Mouse (Mus musculus) skeletal muscle tissue, adult 2 months (tissue): ENCODE results near the gene Kat8.
"Not testable (repeated sequence)": the region's sequence is repeated elsewhere in the genome, so short reads cannot be mapped to it uniquely, and the experiment has no call there.

Source experiments
- DNase-seq: peaks from one replicate; pipeline ENCODE4 v3.0.0-alpha.2; 2012; ENCODE audit warnings: low read depth, low spot score

The Kat8 gene

GRCm38 (mm10) chr7:127912190-127912871 is at the start of gene Kat8:
TSS of gene Kat8 (plus strand) at chr7:127912516.
- DNase-seq = peak; percentile 91

GRCm38 (mm10) chr7:127866434-127866833 is 45.9 kb upstream of the Kat8 start:
- DNase-seq = no peak

- no peak for DNase-seq
Observed at GRCm38 (mm10) chr7:127867641-127868040, 44.7 kb upstream of the Kat8 start.

GRCm38 (mm10) chr7:127869149-127869810 is 43.0 kb upstream of the Kat8 start:
- DNase-seq = peak; percentile 68

DNA sequence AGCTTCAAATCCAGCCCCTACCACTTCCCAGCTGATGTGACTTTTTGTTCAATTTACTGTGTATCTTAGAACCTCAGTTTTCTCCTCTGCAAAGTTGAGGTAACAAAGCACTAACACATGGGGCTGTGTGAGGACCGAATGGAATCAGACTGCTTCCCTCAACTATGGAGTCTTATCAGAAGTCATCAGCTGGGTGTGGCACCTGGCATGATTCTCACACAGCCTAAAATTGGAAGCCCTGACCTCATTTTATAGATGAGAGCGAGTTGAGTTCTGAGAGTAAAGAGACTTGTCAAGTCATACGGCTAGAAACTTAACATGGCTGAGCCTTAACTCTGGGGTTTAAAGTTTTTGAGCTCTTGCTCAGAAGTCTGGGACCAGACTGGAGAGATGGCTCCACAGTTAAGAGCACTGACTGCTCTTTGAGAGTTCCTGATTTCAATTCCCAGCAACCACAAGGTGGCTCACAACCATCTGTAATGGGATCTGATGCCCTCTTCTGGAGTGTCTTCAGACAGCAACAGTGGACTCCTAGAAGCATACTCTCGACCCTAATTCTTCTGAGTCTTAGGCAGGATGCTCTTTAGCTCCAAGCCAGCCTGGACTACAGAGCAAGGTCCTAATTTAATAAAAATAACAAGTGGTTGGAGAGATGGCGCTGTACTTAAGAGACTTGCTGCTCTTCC is 42.0 kb upstream of the Kat8 start:
- DNase-seq = no peak

DNA sequence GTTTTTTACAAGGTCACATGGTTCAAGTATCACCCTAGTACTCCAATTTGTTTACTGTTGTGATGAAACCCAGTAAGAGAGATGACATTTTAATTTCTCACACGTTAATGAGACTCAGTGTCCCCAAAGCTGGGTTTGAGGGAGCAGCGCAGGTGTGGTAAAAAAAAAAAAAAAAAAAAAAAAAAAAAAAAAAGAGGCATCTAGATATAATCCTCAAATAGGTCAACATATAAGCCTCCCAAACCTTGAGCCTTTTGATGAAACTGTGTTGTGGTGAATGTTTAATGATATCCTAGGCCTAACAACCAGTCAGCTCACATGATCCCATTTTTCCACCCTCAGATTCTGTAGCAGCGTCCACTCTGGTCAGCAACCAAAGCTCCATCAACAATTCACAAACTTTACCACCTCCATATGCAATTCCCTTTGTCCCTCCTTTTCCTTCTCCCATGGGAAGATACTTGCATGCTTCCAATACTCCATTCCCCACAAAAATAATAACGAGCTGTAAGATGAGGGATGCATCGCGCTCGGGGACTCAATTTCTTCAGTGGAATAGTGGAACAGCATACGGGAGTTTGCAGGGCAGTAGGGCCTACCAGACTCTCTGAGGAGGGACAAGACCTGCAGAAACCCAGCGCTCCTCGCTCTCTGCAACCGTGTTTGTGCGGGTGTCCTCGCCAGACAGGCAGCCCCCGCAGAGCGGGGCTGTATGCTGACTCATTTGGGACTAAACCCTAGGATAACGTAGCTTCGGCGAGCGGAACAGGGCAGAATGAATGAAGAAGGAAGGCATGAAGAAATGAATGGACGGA is 37.3 kb upstream of the Kat8 start:
- DNase-seq = no peak

GRCm38 (mm10) chr7:127875627-127876001 is 36.7 kb upstream of the Kat8 start:
- DNase-seq = peak; percentile 84

DNA sequence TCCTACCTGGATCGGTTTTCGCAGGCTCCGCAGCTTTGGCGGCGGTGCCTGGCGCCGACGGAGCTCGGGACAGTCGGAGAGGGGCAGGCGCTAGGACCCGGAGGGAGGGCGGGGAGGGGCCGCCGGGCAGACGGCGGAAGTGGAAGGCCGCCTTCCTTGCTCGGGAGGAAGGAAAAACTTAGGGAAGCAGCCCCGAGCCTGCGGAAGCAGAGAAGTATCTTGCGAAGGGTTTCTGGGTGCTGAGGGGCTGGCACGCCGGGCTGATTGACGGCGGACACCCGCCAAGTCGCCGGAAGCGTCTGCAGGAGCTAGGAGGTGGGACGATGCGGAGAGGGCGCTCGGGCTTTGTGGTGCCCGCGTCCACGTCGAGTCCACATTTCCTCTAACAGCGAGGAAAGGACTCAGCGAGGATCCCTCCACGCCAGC is 36.3 kb upstream of the Kat8 start, which contains the start of gene Zfp646:
Gene Zfp646, plus strand, starts transcription at position 181 of the 426 bp plus-strand sequence.
- DNase-seq = peak; percentile 80

GRCm38 (mm10) chr7:127876467-127877348 is 35.6 kb upstream of the Kat8 start, which contains the start of gene Zfp668:
TSS of gene Zfp668 (minus strand) at chr7:127876828.
- DNase-seq = peak; percentile 84

DNA sequence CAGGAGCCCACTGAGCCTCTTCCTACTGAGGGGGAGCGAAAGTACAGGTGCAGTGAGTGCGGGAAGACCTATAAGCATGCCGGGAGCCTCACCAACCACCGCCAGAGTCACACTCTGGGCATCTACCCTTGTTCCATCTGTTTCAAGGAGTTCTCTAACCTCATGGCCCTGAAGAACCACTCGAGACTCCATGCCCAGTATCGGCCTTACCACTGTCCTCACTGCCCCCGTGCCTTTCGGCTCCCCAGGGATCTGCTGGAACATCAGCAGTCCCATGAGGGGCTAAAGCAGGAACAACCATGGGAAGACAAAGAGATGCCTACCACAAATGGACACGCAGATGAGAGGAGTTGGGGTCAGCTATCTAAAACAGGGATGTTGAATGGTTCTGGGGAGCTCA is 33.0 kb upstream of the Kat8 start:
- DNase-seq = no peak

GRCm38 (mm10) chr7:127880431-127880830 is 31.9 kb upstream of the Kat8 start:
- DNase-seq = no peak

DNA sequence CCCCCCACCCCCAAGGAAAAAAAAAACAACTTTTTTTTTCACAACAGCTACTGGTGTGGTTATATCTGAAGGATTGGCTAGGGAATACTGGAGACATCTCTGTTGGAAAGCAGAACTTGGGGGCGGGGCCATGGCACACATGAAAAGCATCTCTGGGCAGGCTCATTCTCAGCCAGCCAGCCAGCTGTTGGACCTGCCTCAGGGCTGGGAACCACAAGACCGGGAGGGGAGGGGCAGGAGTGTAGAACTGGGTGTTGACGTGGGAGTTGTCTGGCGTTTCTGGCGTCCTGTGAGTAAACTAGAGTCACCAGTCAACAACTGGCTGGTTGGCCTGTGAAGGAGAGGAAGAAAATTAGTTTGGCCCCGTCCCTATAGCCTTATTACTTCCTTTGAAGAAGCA is 26.4 kb upstream of the Kat8 start:
- DNase-seq = peak; percentile 63

GRCm38 (mm10) chr7:127886551-127886950 is 25.8 kb upstream of the Kat8 start:
- no peak for DNase-seq

DNA sequence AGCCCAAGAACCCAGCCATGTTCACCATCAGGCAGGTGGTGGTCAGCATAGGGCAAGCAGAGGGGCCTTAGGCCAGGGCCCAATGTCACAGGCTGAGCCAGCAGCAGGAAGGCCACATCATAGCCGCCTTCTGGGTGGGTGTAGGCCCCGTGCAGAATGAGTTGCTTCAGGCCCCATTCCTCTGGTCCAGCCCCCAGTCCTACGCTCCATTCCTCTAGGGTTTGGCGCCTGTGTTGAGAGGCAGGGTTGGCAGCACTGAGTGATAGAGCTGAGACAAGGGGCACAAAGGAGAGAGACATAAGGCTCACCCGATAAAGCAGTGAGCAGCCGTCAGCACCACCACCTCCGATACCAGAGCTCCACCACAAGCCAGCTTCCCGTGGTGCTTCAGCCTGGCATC is 25.1 kb upstream of the Kat8 start:
- DNase-seq = no peak

GRCm38 (mm10) chr7:127887781-127888180 is 24.5 kb upstream of the Kat8 start:
- DNase-seq = no peak

- DNase-seq = no peak
Observed at GRCm38 (mm10) chr7:127888821-127889220, 23.5 kb upstream of the Kat8 start.

GRCm38 (mm10) chr7:127890798-127891197 is 21.5 kb upstream of the Kat8 start, which contains the start of gene Prss53:
TSS of gene Prss53 (minus strand) at chr7:127890970.
- DNase-seq = no peak

DNA sequence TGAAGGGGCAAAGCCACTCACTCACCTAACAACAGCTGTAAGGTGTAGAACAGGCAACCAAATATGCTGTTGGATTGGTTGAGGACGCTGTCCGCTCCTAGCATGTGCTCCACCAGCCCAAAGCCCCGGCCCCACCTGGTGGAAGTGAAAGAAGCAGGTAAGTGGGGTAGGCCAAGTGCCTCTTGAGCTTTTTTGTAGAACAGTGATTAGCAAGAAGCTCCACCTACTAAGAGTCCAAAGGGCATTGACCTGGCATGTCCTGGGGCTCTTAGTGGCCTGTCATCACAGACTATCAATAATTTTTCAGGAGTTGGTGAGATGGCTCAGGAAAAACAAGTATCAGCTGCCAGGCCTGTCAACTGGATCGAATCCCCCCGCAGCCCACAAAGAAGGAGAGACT is 17.8 kb upstream of the Kat8 start:
- DNase-seq = no peak

DNA sequence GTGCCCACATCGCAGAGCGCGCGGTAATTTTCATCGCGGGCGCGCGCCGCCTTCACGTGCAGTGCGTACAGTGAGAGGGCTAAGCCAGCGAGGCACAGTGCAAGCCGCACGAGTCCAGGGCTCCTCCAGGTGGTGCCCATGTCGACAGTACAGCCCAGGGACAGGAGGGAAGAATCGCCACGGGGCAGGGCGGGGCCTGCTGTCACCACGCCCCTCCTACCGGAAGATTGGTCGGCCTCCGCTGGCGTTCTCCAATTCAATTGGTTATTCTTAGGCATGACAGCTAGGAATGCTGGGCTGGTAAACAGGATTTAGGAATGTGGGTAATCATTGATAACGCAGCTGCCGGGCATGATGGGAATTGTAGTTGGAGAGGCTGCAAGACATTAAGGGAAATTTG is 16.9 kb upstream of the Kat8 start, which contains the start of the genes Gm21974 and Vkorc1:
Gene Gm21974, minus strand, starts transcription at position 13 of the 400 bp plus-strand sequence.
Gene Vkorc1, minus strand, starts transcription at position 176 of the 400 bp plus-strand sequence.
- DNase-seq = peak; percentile 93

DNA sequence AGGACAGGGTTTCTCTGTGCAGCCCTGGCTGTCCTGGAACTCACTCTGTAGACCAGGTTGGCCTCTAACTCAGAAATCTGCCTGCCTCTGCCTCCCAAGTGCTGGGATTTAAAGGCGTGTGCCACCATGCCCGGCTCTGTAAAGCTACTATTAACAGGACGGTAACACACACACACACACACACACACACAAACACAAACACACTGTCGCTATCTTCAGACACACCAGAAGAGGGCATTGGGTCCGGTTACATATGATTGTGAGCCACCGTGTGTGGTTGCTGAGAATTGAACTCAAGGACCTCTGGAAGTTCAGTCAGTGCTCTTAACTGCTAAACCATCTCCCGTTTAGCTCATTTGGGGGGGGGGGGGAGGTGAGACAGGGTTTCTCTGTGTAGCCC is 16.4 kb upstream of the Kat8 start:
- not testable (repeated sequence) for DNase-seq
